Mouse (Mus musculus) neural tube, embryonic 14.5 days (tissue): Measurements from ENCODE around the gene Stub1. TPM values are rescaled to one million over a fixed set of nuclear protein-coding genes. Genes with fewer than 3 reads are reported as not detected.

Experiments
- microRNA-seq: library from miRNA; unstranded; fragments of <30 nt; microRNA quantifications from one replicate; pipeline ENCODE4, GENCODE M21; 2016
- polyA plus RNA-seq: library from polyadenylated mRNA; unstranded; fragments of >200 nt; fragmentation: Nextera tagmentation; extraction: Ambion mirVana; gene quantifications from 2 replicates; pipeline ENCODE4 v1.2.1, GENCODE M21; 2014

Stub1 gene
- polyA plus RNA-seq, 1 experiment from 2014 or later, result 351 TPM

Small RNAs within 50 kb of the gene (microRNA-seq; reads per million reads assigned to microRNA genes)
- gene Mir3082 (not detected), gene Mir6966 (not detected)

Other genes starting within 250 kb of the Stub1 start
- gene Gng13, start 116.2 kb downstream of the Stub1 start, polyA plus RNA-seq, result 2.6 and 9.0 TPM in 2 replicates
- 2.5 and 2.9 TPM in 2 replicates for gene Chtf18, start 106.0 kb downstream of the Stub1 start, polyA plus RNA-seq
- gene Rpusd1, start 105.7 kb downstream of the Stub1 start, polyA plus RNA-seq, result 25.4 and 29.9 TPM in 2 replicates
- gene Mslnl, start 97.4 kb downstream of the Stub1 start, polyA plus RNA-seq, result not detected in 2 replicates
- gene Msln, start 79.0 kb downstream of the Stub1 start, polyA plus RNA-seq, result 1.5 TPM in 1 of 2 replicates, not detected in the other
- gene Narfl, start 59.6 kb downstream of the Stub1 start, polyA plus RNA-seq, result 25.4 and 25.9 TPM in 2 replicates
- gene Haghl, start 47.7 kb downstream of the Stub1 start, polyA plus RNA-seq, result 140 and 181 TPM in 2 replicates
- 0.17 and 0.23 TPM in 2 replicates for gene Ccdc78, start 46.8 kb downstream of the Stub1 start, polyA plus RNA-seq
- 79.9 and 88.4 TPM in 2 replicates for gene Fam173a, start 40.5 kb downstream of the Stub1 start, polyA plus RNA-seq
- 0.55 TPM in 1 of 2 replicates, not detected in the other for gene AC134908.4, start 37.7 kb downstream of the Stub1 start, polyA plus RNA-seq
- 7.3 and 14.3 TPM in 2 replicates for gene Metrn, start 36.3 kb downstream of the Stub1 start, polyA plus RNA-seq
- 35.2 and 39.4 TPM in 2 replicates for gene Fbxl16, start 24.3 kb downstream of the Stub1 start, polyA plus RNA-seq
- 29.5 and 31.8 TPM in 2 replicates for gene Wdr24, start 9.8 kb downstream of the Stub1 start, polyA plus RNA-seq
- 36.7 and 46.4 TPM in 2 replicates for gene Jmjd8, start 4.5 kb downstream of the Stub1 start, polyA plus RNA-seq
- gene Rhbdl1, start 3.9 kb upstream of the Stub1 start, polyA plus RNA-seq, result 42.0 and 67.6 TPM in 2 replicates
- gene Gm20683, start 8.4 kb upstream of the Stub1 start, polyA plus RNA-seq, result 8.2 and 10.6 TPM in 2 replicates
- 6.6 and 10.4 TPM in 2 replicates for gene Rhot2, start 11.4 kb upstream of the Stub1 start, polyA plus RNA-seq
- 10.5 and 12.1 TPM in 2 replicates for gene Wdr90, start 28.1 kb upstream of the Stub1 start, polyA plus RNA-seq
- 15.7 and 22.4 TPM in 2 replicates for gene Mcrip2, start 35.4 kb upstream of the Stub1 start, polyA plus RNA-seq
- gene Mettl26, start 41.7 kb upstream of the Stub1 start, polyA plus RNA-seq, result 65.3 and 73.9 TPM in 2 replicates
- 0.30 and 0.67 TPM in 2 replicates for gene Wfikkn1, start 47.5 kb upstream of the Stub1 start, polyA plus RNA-seq
- 25.1 and 29.6 TPM in 2 replicates for gene Rab40c, start 86.3 kb upstream of the Stub1 start, polyA plus RNA-seq
- gene Pigq, start 111.5 kb upstream of the Stub1 start, polyA plus RNA-seq, result 66.4 and 76.8 TPM in 2 replicates
- not detected in 2 replicates for gene Nhlrc4, start 111.6 kb upstream of the Stub1 start, polyA plus RNA-seq
- 0.08 and 0.30 TPM in 2 replicates for gene A930017K11Rik, start 119.2 kb upstream of the Stub1 start, polyA plus RNA-seq
- gene Capn15, start 152.4 kb upstream of the Stub1 start, polyA plus RNA-seq, result 21.1 and 24.6 TPM in 2 replicates
- 29.0 and 34.1 TPM in 2 replicates for gene Rab11fip3, start 236.2 kb upstream of the Stub1 start, polyA plus RNA-seq